ENCODE assay signal across 8 mouse cellular contexts in the genomic region with DNA sequence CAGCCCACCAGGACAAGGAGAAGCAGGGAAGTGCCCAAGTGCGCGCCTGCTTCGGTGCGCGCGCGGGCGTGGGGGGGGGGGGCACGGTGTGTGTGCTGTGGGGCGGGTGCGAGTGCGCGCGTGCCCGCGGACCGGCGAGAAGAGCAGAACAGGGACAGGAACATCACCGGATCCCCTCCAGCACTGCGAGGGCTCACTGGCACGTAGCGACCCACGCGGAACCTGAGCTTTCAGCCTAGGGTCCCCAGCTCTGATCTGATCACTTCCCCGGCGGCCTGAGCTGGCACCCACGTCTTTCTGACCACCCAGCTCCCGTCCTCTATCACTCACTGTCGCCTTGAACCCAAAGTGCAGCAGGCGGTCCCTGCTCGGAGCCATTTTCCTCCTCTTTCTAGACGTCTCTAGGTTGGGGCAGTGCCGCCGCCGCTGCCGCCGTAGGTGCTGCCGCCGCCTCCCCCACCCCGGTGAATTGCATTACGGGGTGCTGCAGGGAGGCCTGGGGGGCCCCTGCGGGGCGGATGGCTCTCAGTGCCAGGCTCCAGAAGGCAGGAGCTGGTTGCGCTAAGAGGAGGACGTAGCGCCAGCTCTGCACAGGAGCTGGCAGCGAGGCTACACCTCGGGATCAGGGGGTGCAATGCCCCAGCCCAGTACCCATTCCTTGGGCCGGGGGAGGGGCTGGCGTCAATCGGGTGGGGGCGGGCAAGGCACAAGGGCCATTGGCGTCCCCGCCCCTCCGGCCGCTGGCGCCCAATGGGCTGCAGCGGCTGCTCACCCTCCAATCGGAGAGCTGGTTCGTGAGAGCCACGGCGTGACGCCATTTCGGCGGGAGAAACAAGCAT. TPM values are rescaled to one million over a fixed set of nuclear protein-coding genes. Genes with fewer than 3 reads are reported as not detected.
DNase-seq lines count a peak whose midpoint lies in the region; ATAC-seq and TF ChIP-seq lines count a peak whose summit lies in the region.

A gene (minus strand): TSS at position 618 of the 839 bp plus-strand sequence.

- H3K4me2 ChIP-seq in forebrain, embryonic 15.5 days (replicated peaks) = peak within 1 kb of the TSS; percentile 69

- peak within 1 kb of the TSS; percentile 24 for H3K27ac ChIP-seq in ES-E14 (ENCODE audit: insufficient read depth, low read depth, low read length, poor library complexity, severe bottlenecking)
- H3K27ac ChIP-seq in forebrain, embryonic 15.5 days (replicated peaks) = peak within 1 kb of the TSS; percentile 94

- peak within 1 kb of the TSS; percentile 93 for H3K9ac ChIP-seq in ES-E14 (ENCODE audit: insufficient read depth, low read depth, low read length, poor library complexity, severe bottlenecking)
- H3K9ac ChIP-seq in forebrain, embryonic 15.5 days (replicated peaks) = peak within 1 kb of the TSS; percentile 95

- intact Hi-C loops in heart, postnatal 25 days (cut with DNase I) = loop anchor here (5.0 to 10.0 kb wide), 3 partner anchors 38 to 123 kb away; a partner anchor contains a TSS

- H3K27me3 ChIP-seq in forebrain, embryonic 15.5 days = no peaks in the 10 kb centered on the region

- H3K36me3 ChIP-seq in ES-E14 (ENCODE audit: control insufficient read depth, insufficient read depth, low read length, poor library complexity, severe bottlenecking) = peaks cover 1% of the 10 kb centered on the region; the same call in 1 of the 2 replicates
- peaks cover 10% of the 10 kb centered on the region for H3K36me3 ChIP-seq in forebrain, embryonic 15.5 days

- H3K4me1 ChIP-seq in ES-E14 (ENCODE audit: control insufficient read depth in 2 of 2, insufficient read depth in 2 of 2, low read length in 2 of 2, poor library complexity in 1 of 2) = peaks cover 0 to 5% of the 10 kb centered on the region in 2 experiments; a peak in 3 of 4 replicates
- peaks cover 33% of the 10 kb centered on the region for H3K4me1 ChIP-seq in forebrain, embryonic 15.5 days
- H3K4me1 ChIP-seq in lung, adult 2 months (ENCODE audit: control insufficient read depth, insufficient read depth, low read length) = peaks cover 9% of the 10 kb centered on the region

- peak; percentile 48; the same call in 1 of the 2 replicates for TF ChIP-seq POLR2A in lung, adult 2 months (IDR thresholded peaks at IDR 0.05; ENCODE audit: borderline replicate concordance, extremely low read depth, low read depth, low read length)

- peak; percentile 89 for DNase-seq in ES-E14 (ENCODE audit: low read depth, low spot score)
- peak; percentile 91 for DNase-seq in cerebellum, adult 11-12 months
- peak; percentile 81 for DNase-seq in heart, postnatal 25 days (ENCODE audit: low spot score)
- peak; percentile 85 to 93 for DNase-seq in layer of hippocampus, adult 18-20 months (ENCODE audit: low spot score in 2 of 2)
- peak; percentile 83 for DNase-seq in lung, adult 2 months
- peak; percentile 82 for DNase-seq in thymus, adult 18-20 months

- H3K4me3 ChIP-seq in ES-E14 (ENCODE audit: insufficient read depth in 1 of 2, low read depth in 1 of 2, low read length in 2 of 2, poor library complexity in 1 of 2, severe bottlenecking in 1 of 2) = peak within 1 kb of the TSS; percentile 81 to 96
- H3K4me3 ChIP-seq in forebrain, embryonic 15.5 days = peak within 1 kb of the TSS; percentile 72
- peak within 1 kb of the TSS; percentile 97 for H3K4me3 ChIP-seq in lung, adult 2 months (replicated peaks; ENCODE audit: extremely low read depth, low read depth, low read length)

- in situ Hi-C loops in ES-E14 (cut with MboI; ENCODE audit: low sequenced_read_pairs in 2 of 2, unreplicated experiment in 2 of 2) = no loop called here

- no peaks in the 10 kb centered on the region for H3K9me3 ChIP-seq in ES-E14 (ENCODE audit: control insufficient read depth, insufficient read depth, low read depth, low read length)
- no peaks in the 10 kb centered on the region for H3K9me3 ChIP-seq in forebrain, embryonic 15.5 days

- no peak for TF ChIP-seq CTCF in lung, adult 2 months (IDR thresholded peaks at IDR 0.05; ENCODE audit: insufficient read depth, low read length)

- under 1% methylated on average over 65 of the region's 65 CpGs for WGBS in forebrain, embryonic 15.5 days
- under 1% methylated on average over 57 of the region's 65 CpGs for WGBS in lung, adult 2 months

- peak; percentile 91 for ATAC-seq in forebrain, embryonic 15.5 days (replicated peaks)
- peak; percentile 83 for ATAC-seq in neutrophil, adult 5-6 weeks (ENCODE audit: extremely low read depth, insufficient number of reproducible peaks, low FRiP score, poor library complexity, severe bottlenecking)

TF ChIP-seq in ES-E14, 5 proteins besides CTCF, POLR2A, EP300 and RAD21:
- no peak for TF ChIP-seq ZNF384 (IDR thresholded peaks at IDR 0.05; ENCODE audit: low read depth, low read length)

RNA-seq across cellular contexts. Expression of the gene that starts here (rescaled TPM):
- 9.7 and 15.0 TPM in 2 replicates for total RNA-seq in ES-E14 (2012; rRNA removed)
- 38.4 and 42.0 TPM in 2 replicates for polyA plus RNA-seq in forebrain, embryonic 15.5 days (2015; fragmentation: Nextera tagmentation; extraction: Ambion mirVana)
- total RNA-seq in heart, postnatal 25 days (2021) = 10 to 100 TPM; 21.4 to 23.1 TPM
- total RNA-seq in layer of hippocampus, adult 18-20 months (2021) = 10 to 100 TPM; 31.2 to 33.2 TPM
- polyA plus RNA-seq in lung, adult 2 months (2012; rRNA removed) = 16.8 and 20.3 TPM in 2 replicates
- total RNA-seq in neutrophil, adult 5-6 weeks (2017) = 56.2 and 61.6 TPM in 2 replicates

Comparison
In these comparisons a context has a peak if more than half of its experiments do, and no peak if none do; other contexts are left out.
1. Peak in every context shown above with its lines: DNase-seq, ATAC-seq, H3K4me3 ChIP-seq and H3K27ac ChIP-seq.